Mouse (Mus musculus): ENCODE results near the gene Sema4d.

- TF ChIP-seq BHLHE40 (IDR thresholded peaks at IDR 0.05; ENCODE audit: borderline replicate concordance, low read depth, low read length): no peak
- no peak for TF ChIP-seq USF2 (IDR thresholded peaks at IDR 0.05; ENCODE audit: borderline replicate concordance in 1 of 2, insufficient read depth in 1 of 2, low read depth in 1 of 2, low read length in 2 of 2)
- TF ChIP-seq ZKSCAN1 (IDR thresholded peaks at IDR 0.05; ENCODE audit: low read depth, low read length): no peak
- TF ChIP-seq MXI1 (IDR thresholded peaks at IDR 0.05; ENCODE audit: low read depth, low read length): no peak
- TF ChIP-seq HCFC1 (IDR thresholded peaks at IDR 0.05; ENCODE audit: low read depth, low read length): no peak
- no peak for TF ChIP-seq ZC3H11A (IDR thresholded peaks at IDR 0.05; ENCODE audit: low read depth, low read length)
- no peak for TF ChIP-seq POLR2A (IDR thresholded peaks at IDR 0.05; ENCODE audit: control insufficient read depth in 1 of 2, insufficient read depth in 1 of 2, low read depth in 1 of 2, low read length in 2 of 2, poor library complexity in 1 of 2)
- TF ChIP-seq CTCF (IDR thresholded peaks at IDR 0.05 in 2 of 3, conservative IDR thresholded peaks at IDR 0.05 in 1 of 3; ENCODE audit: control insufficient read depth in 1 of 3, insufficient read depth in 1 of 3, low read depth in 2 of 3, low read length in 3 of 3, poor library complexity in 1 of 3, severe bottlenecking in 1 of 3): no peak
- TF ChIP-seq ZNF384 (IDR thresholded peaks at IDR 0.05; ENCODE audit: low read depth, low read length): no peak
- TF ChIP-seq E2F4 (IDR thresholded peaks at IDR 0.05; ENCODE audit: borderline replicate concordance, low read depth, low read length): no peak
- TF ChIP-seq TCF12 (IDR thresholded peaks at IDR 0.05; ENCODE audit: low read depth, low read length): no peak
Measured at GRCm38 (mm10) chr13:51725446-51725845, 68.1 kb downstream of the Sema4d start.
